ENCODE assay signal across 8 mouse cellular contexts in the genomic region with DNA sequence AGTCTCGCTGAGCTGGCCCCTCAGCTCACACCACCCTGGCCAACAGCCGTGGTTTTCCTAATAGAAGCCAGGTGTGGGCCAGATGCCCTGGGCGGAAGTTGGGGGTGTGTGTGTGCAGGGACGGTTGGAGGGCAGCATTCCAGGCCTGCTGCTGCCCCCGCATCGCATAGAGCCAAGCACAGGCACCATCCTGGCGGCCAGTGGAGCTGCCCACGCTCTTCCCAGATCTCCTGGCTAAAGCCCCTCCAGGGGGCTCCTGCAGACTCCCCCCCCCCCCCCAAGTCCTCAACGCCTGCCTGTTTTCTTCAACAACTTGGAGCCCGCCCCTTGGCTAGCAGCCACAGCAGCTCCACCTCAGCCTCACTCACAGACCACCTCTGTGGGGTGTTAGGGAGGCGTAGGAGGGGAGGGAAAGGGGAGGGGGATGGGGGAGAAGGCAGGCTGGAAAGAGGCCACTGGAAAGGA. TPM values are rescaled to one million over a fixed set of nuclear protein-coding genes. Genes with fewer than 3 reads are reported as not detected.
DNase-seq lines count a peak whose midpoint lies in the region; ATAC-seq and TF ChIP-seq lines count a peak whose summit lies in the region.

No protein-coding gene starts in this region.

- peaks cover 29% of the 10 kb centered on the region for H3K36me3 ChIP-seq in heart, embryonic 10.5 days
- H3K36me3 ChIP-seq in hindbrain, postnatal 0 days (ENCODE audit: insufficient read depth, low read length): peaks cover 7% of the 10 kb centered on the region; the same call in 1 of the 2 replicates
- H3K36me3 ChIP-seq in midbrain, postnatal 0 days (ENCODE audit: insufficient read depth, low read length): peaks cover 22% of the 10 kb centered on the region; the same call in 1 of the 2 replicates

- H3K4me2 ChIP-seq in hindbrain, postnatal 0 days (ENCODE audit: low read depth, low read length): no peak overlapping the region
- H3K4me2 ChIP-seq in midbrain, postnatal 0 days (ENCODE audit: low read depth, low read length, poor library complexity, severe bottlenecking): no peak overlapping the region

- peak; percentile 84 for DNase-seq in heart, embryonic 10.5 days (ENCODE audit: low spot score)
- DNase-seq in heart, adult 8-10 months (ENCODE audit: low spot score): no peak
- peak; percentile 65 for DNase-seq in MN1 (ENCODE audit: low spot score)
- DNase-seq in fibroblast of lung, adult 2 months (ENCODE audit: low read depth): peak; percentile 90
- DNase-seq in hindbrain, postnatal 0 days (ENCODE audit: low spot score): peak; percentile 50
- peak; percentile 37 for DNase-seq in midbrain, postnatal 0 days (ENCODE audit: low spot score)
- DNase-seq in thymus, postnatal 0 days (ENCODE audit: low spot score): no peak

- peak; percentile 53 for ATAC-seq in hindbrain, postnatal 0 days
- no peak for ATAC-seq in midbrain, postnatal 0 days (ENCODE audit: low FRiP score)
- no peak for ATAC-seq in erythroblast, adult 5-6 weeks (replicated peaks; ENCODE audit: low FRiP score, poor library complexity, severe bottlenecking)

- peak overlapping the region; percentile 82 for H3K27ac ChIP-seq in heart, embryonic 10.5 days
- no peak overlapping the region for H3K27ac ChIP-seq in hindbrain, postnatal 0 days
- H3K27ac ChIP-seq in midbrain, postnatal 0 days (ENCODE audit: low read depth, low read length): no peak overlapping the region

- 19% methylated on average over 11 of the region's 11 CpGs for WGBS in heart, embryonic 10.5 days
- WGBS in hindbrain, postnatal 0 days: 29% methylated on average over 11 of the region's 11 CpGs
- 27% methylated on average over 11 of the region's 11 CpGs for WGBS in midbrain, postnatal 0 days

- H3K9ac ChIP-seq in hindbrain, postnatal 0 days (replicated peaks; ENCODE audit: low read length): no peak overlapping the region
- H3K9ac ChIP-seq in midbrain, postnatal 0 days (replicated peaks; ENCODE audit: low read length, poor library complexity, severe bottlenecking): no peak overlapping the region

- H3K4me3 ChIP-seq in heart, embryonic 10.5 days: peak overlapping the region; percentile 0
- H3K4me3 ChIP-seq in hindbrain, postnatal 0 days (ENCODE audit: low read length): no peak overlapping the region
- H3K4me3 ChIP-seq in midbrain, postnatal 0 days (ENCODE audit: low read depth, low read length): no peak overlapping the region

- no peaks in the 10 kb centered on the region for H3K27me3 ChIP-seq in heart, embryonic 10.5 days (ENCODE audit: insufficient read depth, poor library complexity, severe bottlenecking)
- no peaks in the 10 kb centered on the region for H3K27me3 ChIP-seq in hindbrain, postnatal 0 days (ENCODE audit: insufficient read depth, low read length)
- H3K27me3 ChIP-seq in midbrain, postnatal 0 days (ENCODE audit: insufficient read depth, low read length): no peaks in the 10 kb centered on the region

- H3K4me1 ChIP-seq in heart, embryonic 10.5 days: peaks cover 52% of the 10 kb centered on the region
- no peaks in the 10 kb centered on the region; the same call in 1 of the 2 replicates for H3K4me1 ChIP-seq in hindbrain, postnatal 0 days (ENCODE audit: insufficient read depth, low read length)
- no peaks in the 10 kb centered on the region for H3K4me1 ChIP-seq in midbrain, postnatal 0 days (ENCODE audit: insufficient read depth, low read length)

- no peaks in the 10 kb centered on the region for H3K9me3 ChIP-seq in heart, embryonic 10.5 days
- H3K9me3 ChIP-seq in hindbrain, postnatal 0 days (ENCODE audit: low read length): no peaks in the 10 kb centered on the region
- no peaks in the 10 kb centered on the region for H3K9me3 ChIP-seq in midbrain, postnatal 0 days (ENCODE audit: low read length)

- TF ChIP-seq CTCF in hindbrain, postnatal 0 days (IDR thresholded peaks at IDR 0.05; ENCODE audit: low read depth): no peak
- no peak for TF ChIP-seq CTCF in midbrain, postnatal 0 days (IDR thresholded peaks at IDR 0.05)

RNA-seq across cellular contexts. Expression of gene Dnaja3, which starts 19.0 kb away (rescaled TPM):
- 78.3 and 85.5 TPM in 2 replicates for polyA plus RNA-seq in heart, embryonic 10.5 days (2016; fragmentation: Nextera tagmentation; extraction: Ambion mirVana)
- total RNA-seq in heart, adult 8-10 months (2022): 100 to 1,000 TPM; 146 to 154 (median 153) TPM
- total RNA-seq in hindbrain, postnatal 0 days (2014; rRNA removed): 49.6 and 50.6 TPM in 2 replicates
- 52.9 and 54.3 TPM in 2 replicates for polyA plus RNA-seq in hindbrain, postnatal 0 days (2015; fragmentation: Nextera tagmentation; extraction: Ambion mirVana)
- 62.1 and 65.5 TPM in 2 replicates for total RNA-seq in midbrain, postnatal 0 days (2014; rRNA removed)
- 54.1 and 57.0 TPM in 2 replicates for polyA plus RNA-seq in midbrain, postnatal 0 days (2015; fragmentation: Nextera tagmentation; extraction: Ambion mirVana)
- 4.8 and 6.9 TPM in 2 replicates for total RNA-seq in erythroblast, adult 5-6 weeks (2015; ENCODE audit: low replicate concordance)
- 9.5 and 10.9 TPM in 2 replicates for total RNA-seq in erythroblast, adult 5-6 weeks (2017; ENCODE audit: low replicate concordance)
- polyA plus RNA-seq in thymus, postnatal 0 days (2015; fragmentation: Nextera tagmentation; extraction: Ambion mirVana): 47.3 and 48.7 TPM in 2 replicates

RNA-seq across cellular contexts. Expression of gene Vasn, which starts 19.1 kb away (rescaled TPM):
- polyA plus RNA-seq in heart, embryonic 10.5 days (2016; fragmentation: Nextera tagmentation; extraction: Ambion mirVana): 13.7 and 16.9 TPM in 2 replicates
- 1 to 10 TPM; 6.9 to 9.3 (median 8.1) TPM for total RNA-seq in heart, adult 8-10 months (2022)
- total RNA-seq in hindbrain, postnatal 0 days (2014; rRNA removed): 18.4 and 18.8 TPM in 2 replicates
- polyA plus RNA-seq in hindbrain, postnatal 0 days (2015; fragmentation: Nextera tagmentation; extraction: Ambion mirVana): 6.1 and 7.3 TPM in 2 replicates
- total RNA-seq in midbrain, postnatal 0 days (2014; rRNA removed): 12.0 and 14.2 TPM in 2 replicates
- 4.7 TPM in 2 replicates for polyA plus RNA-seq in midbrain, postnatal 0 days (2015; fragmentation: Nextera tagmentation; extraction: Ambion mirVana)
- not detected in 2 replicates for total RNA-seq in erythroblast, adult 5-6 weeks (2015; ENCODE audit: low replicate concordance)
- not detected in 2 replicates for total RNA-seq in erythroblast, adult 5-6 weeks (2017; ENCODE audit: low replicate concordance)
- 2.0 and 2.4 TPM in 2 replicates for polyA plus RNA-seq in thymus, postnatal 0 days (2015; fragmentation: Nextera tagmentation; extraction: Ambion mirVana)

RNA-seq across cellular contexts. Expression of gene Coro7, which starts 20.8 kb away (rescaled TPM):
- 22.7 and 23.9 TPM in 2 replicates for polyA plus RNA-seq in heart, embryonic 10.5 days (2016; fragmentation: Nextera tagmentation; extraction: Ambion mirVana)
- total RNA-seq in heart, adult 8-10 months (2022): 10 to 100 TPM; 11.3 to 16.1 (median 15.4) TPM
- 41.4 and 43.3 TPM in 2 replicates for total RNA-seq in hindbrain, postnatal 0 days (2014; rRNA removed)
- 29.1 and 30.2 TPM in 2 replicates for polyA plus RNA-seq in hindbrain, postnatal 0 days (2015; fragmentation: Nextera tagmentation; extraction: Ambion mirVana)
- total RNA-seq in midbrain, postnatal 0 days (2014; rRNA removed): 31.1 and 39.8 TPM in 2 replicates
- polyA plus RNA-seq in midbrain, postnatal 0 days (2015; fragmentation: Nextera tagmentation; extraction: Ambion mirVana): 28.7 and 31.9 TPM in 2 replicates
- total RNA-seq in erythroblast, adult 5-6 weeks (2015; ENCODE audit: low replicate concordance): 14.6 and 24.2 TPM in 2 replicates
- 5.3 and 9.6 TPM in 2 replicates for total RNA-seq in erythroblast, adult 5-6 weeks (2017; ENCODE audit: low replicate concordance)
- 51.9 and 55.0 TPM in 2 replicates for polyA plus RNA-seq in thymus, postnatal 0 days (2015; fragmentation: Nextera tagmentation; extraction: Ambion mirVana)

RNA-seq across cellular contexts. Expression of gene Pam16, which starts 34.0 kb away (rescaled TPM):
- polyA plus RNA-seq in heart, embryonic 10.5 days (2016; fragmentation: Nextera tagmentation; extraction: Ambion mirVana): 116 and 130 TPM in 2 replicates
- total RNA-seq in heart, adult 8-10 months (2022): 100 to 1,000 TPM; 145 to 188 (median 160) TPM
- 25.4 and 88.3 TPM in 2 replicates for total RNA-seq in hindbrain, postnatal 0 days (2014; rRNA removed)
- 135 and 140 TPM in 2 replicates for polyA plus RNA-seq in hindbrain, postnatal 0 days (2015; fragmentation: Nextera tagmentation; extraction: Ambion mirVana)
- 31.7 and 40.2 TPM in 2 replicates for total RNA-seq in midbrain, postnatal 0 days (2014; rRNA removed)
- polyA plus RNA-seq in midbrain, postnatal 0 days (2015; fragmentation: Nextera tagmentation; extraction: Ambion mirVana): 134 TPM in 2 replicates
- 3.3 and 10.6 TPM in 2 replicates for total RNA-seq in erythroblast, adult 5-6 weeks (2015; ENCODE audit: low replicate concordance)
- 7.9 and 11.6 TPM in 2 replicates for total RNA-seq in erythroblast, adult 5-6 weeks (2017; ENCODE audit: low replicate concordance)
- 147 and 155 TPM in 2 replicates for polyA plus RNA-seq in thymus, postnatal 0 days (2015; fragmentation: Nextera tagmentation; extraction: Ambion mirVana)

Comparison
In these comparisons a context has a peak if more than half of its experiments do, and no peak if none do; other contexts are left out.
1. DNase-seq: peak in heart, embryonic 10.5 days (single experiment), MN1 (single experiment), fibroblast of lung, adult 2 months (single experiment), hindbrain, postnatal 0 days (single experiment) and midbrain, postnatal 0 days (single experiment); none in heart, adult 8-10 months (single experiment) and thymus, postnatal 0 days (single experiment).
2. RNA of gene Vasn, which starts 19.1 kb away (total RNA-seq): 18.4 to 18.8 TPM in hindbrain, postnatal 0 days, 12.0 to 14.2 TPM in midbrain, postnatal 0 days and 6.9 to 9.3 TPM in heart, adult 8-10 months; not detected in erythroblast, adult 5-6 weeks; every median in the first group is over 4 times any median in the second.